Mouse (Mus musculus): Measurements from ENCODE around the gene Ano3.

Ano3 gene

GRCm38 (mm10) chr2:110806302-110807093 lies 144.2 kb downstream of the Ano3 start:
- no peak for DNase-seq (ENCODE audit: low read depth, low spot score)

GRCm38 (mm10) chr2:110795928-110796327 lies 154.8 kb downstream of the Ano3 start:
- no peak for DNase-seq (ENCODE audit: low read depth, low spot score)

GRCm38 (mm10) chr2:110795433-110795832 lies 155.3 kb downstream of the Ano3 start:
- DNase-seq (ENCODE audit: low read depth, low spot score): no peak

- no peak for DNase-seq (ENCODE audit: low read depth, low spot score)
These were observed 163.3 kb downstream of the Ano3 start for GRCm38 (mm10) chr2:110787396-110787795.

GRCm38 (mm10) chr2:110759434-110759833 lies 191.3 kb downstream of the Ano3 start:
- no peak for DNase-seq (ENCODE audit: low read depth, low spot score)

- no peak for DNase-seq (ENCODE audit: low read depth, low spot score)
These were observed 193.2 kb downstream of the Ano3 start for GRCm38 (mm10) chr2:110757556-110757955.

GRCm38 (mm10) chr2:110740493-110740892 lies 210.2 kb downstream of the Ano3 start:
- no peak for DNase-seq (ENCODE audit: low read depth, low spot score)

GRCm38 (mm10) chr2:110739781-110740180 lies 210.9 kb downstream of the Ano3 start:
- no peak for DNase-seq (ENCODE audit: low read depth, low spot score)

- DNase-seq (ENCODE audit: low read depth, low spot score): no peak
These were observed 212.7 kb downstream of the Ano3 start for GRCm38 (mm10) chr2:110737981-110738380.

GRCm38 (mm10) chr2:110737236-110737635 lies 213.5 kb downstream of the Ano3 start:
- no peak for DNase-seq (ENCODE audit: low read depth, low spot score)

GRCm38 (mm10) chr2:110726106-110726505 lies 224.6 kb downstream of the Ano3 start:
- no peak for DNase-seq (ENCODE audit: low read depth, low spot score)

- DNase-seq (ENCODE audit: low read depth, low spot score): no peak
These were observed 228.5 kb downstream of the Ano3 start for GRCm38 (mm10) chr2:110722208-110722607.

- no peak for DNase-seq (ENCODE audit: low read depth, low spot score)
These were observed 229.4 kb downstream of the Ano3 start, which contains the start of gene Muc15 for GRCm38 (mm10) chr2:110721290-110721753. Gene Muc15 (plus strand): TSS chr2:110721340.

GRCm38 (mm10) chr2:110719051-110719450 lies 231.7 kb downstream of the Ano3 start:
- no peak for DNase-seq (ENCODE audit: low read depth, low spot score)

GRCm38 (mm10) chr2:110710055-110710720 lies 240.5 kb downstream of the Ano3 start:
- no peak for DNase-seq (ENCODE audit: low read depth, low spot score)

GRCm38 (mm10) chr2:110709436-110709835 lies 241.3 kb downstream of the Ano3 start:
- no peak for DNase-seq (ENCODE audit: low read depth, low spot score)

GRCm38 (mm10) chr2:110671071-110671624 lies 279.6 kb downstream of the Ano3 start:
- no peak for DNase-seq (ENCODE audit: low read depth, low spot score)

- DNase-seq (ENCODE audit: low read depth, low spot score): peak; percentile 7
These were observed 287.4 kb downstream of the Ano3 start for GRCm38 (mm10) chr2:110663329-110663728.

GRCm38 (mm10) chr2:110644846-110645245 lies 305.9 kb downstream of the Ano3 start:
- no peak for DNase-seq (ENCODE audit: low read depth, low spot score)

- no peak for DNase-seq (ENCODE audit: low read depth, low spot score)
These were observed 306.4 kb downstream of the Ano3 start for GRCm38 (mm10) chr2:110644358-110644757.
